Mouse (Mus musculus) ES-Bruce4 (cell line): Measurements from ENCODE around the gene Akr1c12. TPM values are rescaled to one million over a fixed set of nuclear protein-coding genes. Genes with fewer than 3 reads are reported as not detected.

ENCODE experiments used
- H3K27ac ChIP-seq: 2 replicates; pipeline ENCODE4 v1.5.1; 2012; ENCODE audit warnings: low read length, inconsistent platforms; ENCODE audit not compliant: insufficient read depth
- H3K27me3 ChIP-seq: 2 replicates; pipeline ENCODE4 v1.6.1; 2012; ENCODE audit warnings: mild to moderate bottlenecking, low read length, inconsistent platforms; ENCODE audit not compliant: control insufficient read depth, poor library complexity, insufficient read depth, severe bottlenecking
- H3K36me3 ChIP-seq: 2 replicates; pipeline ENCODE4 v1.6.1; 2012; ENCODE audit warnings: inconsistent platforms, mild to moderate bottlenecking, low read length, moderate library complexity; ENCODE audit not compliant: control insufficient read depth, poor library complexity, insufficient read depth, severe bottlenecking
- H3K4me1 ChIP-seq: one replicate; pipeline ENCODE4 v1.8.1; 2011; ENCODE audit warnings: low read length; ENCODE audit not compliant: control insufficient read depth, insufficient read depth
- H3K4me3 ChIP-seq: 2 replicates; pipeline ENCODE4 v1.5.1; 2011; ENCODE audit warnings: low read depth, mild to moderate bottlenecking, low read length
- H3K9ac ChIP-seq: 2 replicates; pipeline ENCODE4 v1.6.1; 2012; ENCODE audit warnings: low read depth, mild to moderate bottlenecking, inconsistent platforms; ENCODE audit not compliant: poor library complexity, severe bottlenecking
- H3K9me3 ChIP-seq: replicated peaks from 2 replicates; pipeline ENCODE4 v1.6.1; 2012; ENCODE audit warnings: mild to moderate bottlenecking, low read length, inconsistent platforms; ENCODE audit not compliant: control insufficient read depth, poor library complexity, insufficient read depth, severe bottlenecking
- CTCF ChIP-seq: IDR thresholded peaks from one replicate; pipeline ENCODE4 v1.8.1; 2011; ENCODE audit warnings: low read depth, low read length
- EP300 ChIP-seq: IDR thresholded peaks from 2 replicates; pipeline ENCODE4 v1.6.1; 2011; ENCODE audit warnings: low read depth, low read length; ENCODE audit not compliant: insufficient read depth
- POLR2A ChIP-seq: IDR thresholded peaks from one replicate; pipeline ENCODE4 v1.8.1; 2011; ENCODE audit warnings: low read length; ENCODE audit not compliant: insufficient read depth
- polyA plus RNA-seq: library from polyadenylated mRNA; stranded (reverse); fragments of >200 nt; gene quantifications from 2 replicates; pipeline ENCODE4 v1.2.4, GENCODE M21; 2011; ENCODE audit warnings: low read depth; ENCODE audit not compliant: missing spikeins, insufficient read depth, insufficient read length

The Akr1c12 gene
- not detected in 2 replicates for polyA plus RNA-seq

DNA sequence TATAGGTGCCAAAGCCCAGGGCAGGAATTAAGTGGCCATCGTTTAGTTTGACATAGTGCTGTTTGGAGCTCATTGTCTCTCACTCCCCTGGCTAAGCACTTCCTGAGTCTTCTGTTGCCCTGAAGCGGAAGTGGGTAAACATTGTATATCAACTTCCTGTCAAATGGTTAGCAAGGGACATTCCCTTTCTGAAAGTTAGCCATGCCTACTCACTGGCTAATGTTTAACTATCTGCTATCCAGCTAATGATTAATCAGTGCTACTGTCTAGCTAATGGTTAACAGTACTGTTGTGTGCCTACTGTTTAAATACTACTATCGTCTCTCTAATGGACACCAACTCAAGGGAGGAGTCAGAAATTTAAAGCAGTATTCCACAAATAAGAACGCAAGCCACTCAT is at the start of gene Akr1c12:
TSS of gene Akr1c12 (minus strand) at position 150 of the 400 bp plus-strand sequence.
- Histone ChIP-seq H3K36me3 (no peaks in the 10 kb centered on the region), H3K4me1 (no peaks in the 10 kb centered on the region), H3K9ac (no peak within 1 kb of the TSS), H3K9me3 (no peaks in the 10 kb centered on the region), H3K4me3 (no peak within 1 kb of the TSS), H3K27ac (no peak within 1 kb of the TSS), H3K27me3 (no peaks in the 10 kb centered on the region)
- TF ChIP-seq EP300 = no peak
- TF ChIP-seq CTCF = no peak
- TF ChIP-seq POLR2A = no peak

- Histone ChIP-seq H3K4me1 (no peaks in the 10 kb centered on the region), H3K27ac (no peak overlapping the region), H3K4me3 (no peak overlapping the region), H3K27me3 (no peaks in the 10 kb centered on the region), H3K36me3 (no peaks in the 10 kb centered on the region), H3K9ac (no peak overlapping the region), H3K9me3 (peaks cover 12% of the 10 kb centered on the region)
- TF ChIP-seq POLR2A (no peak), CTCF (no peak), EP300 (no peak)
Measured at GRCm38 (mm10) chr13:4318773-4319172, 39.5 kb upstream of the Akr1c12 start.

DNA sequence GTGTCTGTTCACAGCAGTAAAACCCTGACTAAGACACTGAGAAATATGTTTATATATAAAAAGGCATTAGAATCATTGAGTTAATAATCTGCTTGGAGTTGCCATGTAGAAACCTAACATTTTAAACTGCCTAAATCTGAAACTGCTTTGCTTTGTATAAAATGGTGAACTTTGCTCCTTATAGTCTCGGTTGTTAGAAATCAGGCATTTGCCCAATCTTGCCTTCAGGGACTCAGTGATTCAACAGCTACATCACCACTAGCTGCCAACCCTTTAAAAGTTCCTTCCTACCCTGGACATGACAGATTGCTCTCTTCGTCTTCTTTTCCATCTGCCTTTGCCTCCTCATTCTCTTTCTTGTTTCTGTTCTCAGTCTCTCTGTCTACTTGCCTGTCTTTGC is 34.7 kb upstream of the Akr1c12 start:
- no peak overlapping the region for H3K27ac ChIP-seq
- no peaks in the 10 kb centered on the region for H3K36me3 ChIP-seq
- TF ChIP-seq POLR2A (no peak), EP300 (no peak), CTCF (no peak)
- no peak overlapping the region for H3K9ac ChIP-seq
- no peak overlapping the region for H3K4me3 ChIP-seq
- no peaks in the 10 kb centered on the region for H3K27me3 ChIP-seq
- no peaks in the 10 kb centered on the region for H3K4me1 ChIP-seq
- peaks cover 13% of the 10 kb centered on the region for H3K9me3 ChIP-seq

DNA sequence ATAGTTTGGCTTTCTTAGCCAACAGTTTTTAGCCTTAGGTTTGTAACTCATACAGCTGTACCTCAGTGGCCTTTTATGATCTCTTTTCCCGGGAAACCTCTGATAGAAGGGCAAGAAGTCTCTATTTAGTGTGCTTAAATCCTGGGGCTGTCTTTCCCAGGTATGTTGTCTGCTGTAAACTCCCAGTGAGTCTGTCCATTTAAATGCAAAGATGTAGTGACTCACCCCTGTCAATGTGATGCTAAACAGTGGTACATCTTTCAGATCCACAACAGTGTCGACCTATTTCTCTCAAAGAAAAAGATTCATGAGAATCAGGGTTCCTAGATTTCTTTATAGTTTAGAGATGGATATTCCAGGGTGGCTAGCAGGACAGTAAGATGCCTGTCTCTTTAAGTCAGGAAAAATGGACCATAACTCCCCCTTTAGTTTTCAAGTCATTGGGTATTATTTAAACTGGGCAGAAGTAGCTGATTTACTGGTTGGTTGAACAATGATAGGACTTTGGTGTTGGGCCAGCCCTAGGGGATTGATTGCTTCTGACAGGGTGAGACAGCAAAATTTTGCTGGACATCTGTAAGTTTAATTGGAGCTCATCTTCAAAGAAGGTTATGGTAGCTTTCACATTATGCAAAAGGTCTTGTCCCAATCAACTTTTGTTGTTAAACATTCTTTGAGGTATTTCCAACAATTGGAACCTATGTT is 25.8 kb upstream of the Akr1c12 start:
- no peaks in the 10 kb centered on the region for H3K36me3 ChIP-seq
- H3K27ac ChIP-seq = peak overlapping the region; percentile 56
- no peak for TF ChIP-seq EP300
- no peak for TF ChIP-seq POLR2A
- TF ChIP-seq CTCF = no peak

DNA sequence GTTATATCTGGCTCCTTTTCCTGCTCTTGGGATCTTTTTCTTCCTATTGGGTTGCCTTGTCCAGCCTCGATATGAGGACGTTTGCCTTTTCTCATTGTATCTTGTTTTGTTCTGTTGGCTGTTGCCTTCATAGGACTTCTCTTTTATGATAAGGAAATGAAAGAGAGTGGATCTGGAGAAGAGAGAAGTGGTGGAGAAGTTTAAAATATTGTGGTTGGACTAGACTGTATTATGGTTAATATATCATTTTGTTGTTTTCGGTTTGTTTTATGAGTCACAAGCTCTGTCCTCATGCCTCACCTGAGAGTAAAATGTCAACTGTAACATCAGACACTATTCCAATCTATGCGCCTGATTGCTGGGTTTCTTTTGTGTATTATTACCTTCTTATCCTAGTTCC is 17.8 kb upstream of the Akr1c12 start:
- H3K27ac ChIP-seq = no peak overlapping the region
- TF ChIP-seq EP300 (no peak), CTCF (no peak)
- H3K27me3 ChIP-seq = no peaks in the 10 kb centered on the region
- H3K4me1 ChIP-seq = no peaks in the 10 kb centered on the region
- no peak overlapping the region for H3K9ac ChIP-seq
- no peaks in the 10 kb centered on the region for H3K36me3 ChIP-seq
- no peak overlapping the region for H3K4me3 ChIP-seq
- no peaks in the 10 kb centered on the region; the same call in 1 of the 2 replicates for H3K9me3 ChIP-seq

More for the DNA sequence above, 25.8 kb upstream of the Akr1c12 start:
- H3K9me3 ChIP-seq = peaks cover 21% of the 10 kb centered on the region
- H3K4me1 ChIP-seq = no peaks in the 10 kb centered on the region
- no peak overlapping the region for H3K9ac ChIP-seq
- H3K4me3 ChIP-seq = no peak overlapping the region
- no peaks in the 10 kb centered on the region for H3K27me3 ChIP-seq

GRCm38 (mm10) chr13:4281471-4282412 is 2.5 kb upstream of the Akr1c12 start:
- Histone ChIP-seq H3K36me3 (no peaks in the 10 kb centered on the region), H3K27me3 (no peaks in the 10 kb centered on the region), H3K4me1 (no peaks in the 10 kb centered on the region), H3K9ac (no peak overlapping the region), H3K4me3 (no peak overlapping the region), H3K27ac (no peak overlapping the region), H3K9me3 (no peaks in the 10 kb centered on the region)
- TF ChIP-seq POLR2A = no peak
- no peak for TF ChIP-seq EP300
- no peak for TF ChIP-seq CTCF
